Mouse (Mus musculus): ENCODE data around the gene Helz2. TPM values are rescaled to one million over a fixed set of nuclear protein-coding genes. Genes with fewer than 3 reads are reported as not detected.

The Helz2 gene
- polyA plus RNA-seq, 1 experiment = 67.3 TPM

- TF ChIP-seq CTCF (IDR thresholded peaks at IDR 0.05; ENCODE audit: extremely low read depth, insufficient read length, insufficient replicate concordance, low read depth, low read length) (no peak), POLR2A (IDR thresholded peaks at IDR 0.05; ENCODE audit: low read depth, low read length) (no peak)
- Histone ChIP-seq H3K27me3 (ENCODE audit: control insufficient read depth, insufficient read depth, low read length) (no peaks in the 10 kb centered on the region), H3K4me3 (ENCODE audit: low read depth, low read length) (no peak overlapping the region), H3K36me3 (ENCODE audit: control insufficient read depth, insufficient read depth, low read length) (peaks cover 46% of the 10 kb centered on the region), H3K27ac (ENCODE audit: insufficient read depth, low read depth, low read length) (no peak overlapping the region), H3K4me1 (ENCODE audit: control insufficient read depth, insufficient read depth, insufficient read length, low read length) (peaks cover 8% of the 10 kb centered on the region; the same call in 1 of the 2 replicates)
- 84% methylated on average over 1 of the region's 1 CpGs for WGBS
Measured at GRCm38 (mm10) chr2:181253248-181253647, 11.4 kb upstream of the Helz2 start.

- Histone ChIP-seq H3K4me3 (ENCODE audit: low read depth, low read length) (no peak overlapping the region), H3K4me1 (ENCODE audit: control insufficient read depth, insufficient read depth, insufficient read length, low read length) (peaks cover 8% of the 10 kb centered on the region; the same call in 1 of the 2 replicates), H3K36me3 (ENCODE audit: control insufficient read depth, insufficient read depth, low read length) (peaks cover 41% of the 10 kb centered on the region), H3K27ac (ENCODE audit: insufficient read depth, low read depth, low read length) (no peak overlapping the region), H3K27me3 (ENCODE audit: control insufficient read depth, insufficient read depth, low read length) (no peaks in the 10 kb centered on the region)
- TF ChIP-seq CTCF (IDR thresholded peaks at IDR 0.05; ENCODE audit: extremely low read depth, insufficient read length, insufficient replicate concordance, low read depth, low read length) (no peak), POLR2A (IDR thresholded peaks at IDR 0.05; ENCODE audit: low read depth, low read length) (no peak)
- WGBS = 87% methylated on average over 1 of the region's 1 CpGs
Measured at GRCm38 (mm10) chr2:181251841-181252240, 10.0 kb upstream of the Helz2 start.

GRCm38 (mm10) chr2:181249217-181249616 lies 7.4 kb upstream of the Helz2 start:
- no peak for TF ChIP-seq CTCF (IDR thresholded peaks at IDR 0.05; ENCODE audit: extremely low read depth, insufficient read length, insufficient replicate concordance, low read depth, low read length)
- no peak for TF ChIP-seq POLR2A (IDR thresholded peaks at IDR 0.05; ENCODE audit: low read depth, low read length)
- peak overlapping the region; percentile 64; the same call in 1 of the 2 replicates for H3K27ac ChIP-seq (ENCODE audit: insufficient read depth, low read depth, low read length)
- H3K4me1 ChIP-seq (ENCODE audit: control insufficient read depth, insufficient read depth, insufficient read length, low read length) = peaks cover 10% of the 10 kb centered on the region; the same call in 1 of the 2 replicates
- no peaks in the 10 kb centered on the region for H3K27me3 ChIP-seq (ENCODE audit: control insufficient read depth, insufficient read depth, low read length)
- H3K4me3 ChIP-seq (ENCODE audit: low read depth, low read length) = no peak overlapping the region
- peaks cover 22% of the 10 kb centered on the region for H3K36me3 ChIP-seq (ENCODE audit: control insufficient read depth, insufficient read depth, low read length)
- 30% methylated on average over 10 of the region's 10 CpGs for WGBS

GRCm38 (mm10) chr2:181245031-181245430 lies 3.2 kb upstream of the Helz2 start:
- 23% methylated on average over 2 of the region's 2 CpGs for WGBS
- H3K27ac ChIP-seq (ENCODE audit: insufficient read depth, low read depth, low read length) = no peak overlapping the region
- no peaks in the 10 kb centered on the region for H3K27me3 ChIP-seq (ENCODE audit: control insufficient read depth, insufficient read depth, low read length)
- H3K4me1 ChIP-seq (ENCODE audit: control insufficient read depth, insufficient read depth, insufficient read length, low read length) = peaks cover 24% of the 10 kb centered on the region
- H3K4me3 ChIP-seq (ENCODE audit: low read depth, low read length) = no peak overlapping the region
- peaks cover 6% of the 10 kb centered on the region for H3K36me3 ChIP-seq (ENCODE audit: control insufficient read depth, insufficient read depth, low read length)
- TF ChIP-seq CTCF (IDR thresholded peaks at IDR 0.05; ENCODE audit: extremely low read depth, insufficient read length, insufficient replicate concordance, low read depth, low read length) (no peak), POLR2A (IDR thresholded peaks at IDR 0.05; ENCODE audit: low read depth, low read length) (no peak)

GRCm38 (mm10) chr2:181243706-181244394 lies 2.0 kb upstream of the Helz2 start:
- Histone ChIP-seq H3K27ac (ENCODE audit: insufficient read depth, low read depth, low read length) (no peak overlapping the region), H3K4me3 (ENCODE audit: low read depth, low read length) (no peak overlapping the region), H3K27me3 (ENCODE audit: control insufficient read depth, insufficient read depth, low read length) (no peaks in the 10 kb centered on the region), H3K4me1 (ENCODE audit: control insufficient read depth, insufficient read depth, insufficient read length, low read length) (peaks cover 27% of the 10 kb centered on the region), H3K36me3 (ENCODE audit: control insufficient read depth, insufficient read depth, low read length) (peaks cover 12% of the 10 kb centered on the region)
- 55% methylated on average over 11 of the region's 11 CpGs for WGBS
- no peak for TF ChIP-seq CTCF (IDR thresholded peaks at IDR 0.05; ENCODE audit: extremely low read depth, insufficient read length, insufficient replicate concordance, low read depth, low read length)
- TF ChIP-seq POLR2A (IDR thresholded peaks at IDR 0.05; ENCODE audit: low read depth, low read length) = no peak

GRCm38 (mm10) chr2:181242314-181242665 lies 463 bp upstream of the Helz2 start:
- H3K27me3 ChIP-seq (ENCODE audit: control insufficient read depth, insufficient read depth, low read length) = no peaks in the 10 kb centered on the region
- no peak overlapping the region for H3K4me3 ChIP-seq (ENCODE audit: low read depth, low read length)
- 51% methylated on average over 3 of the region's 3 CpGs for WGBS
- H3K36me3 ChIP-seq (ENCODE audit: control insufficient read depth, insufficient read depth, low read length) = peaks cover 25% of the 10 kb centered on the region
- H3K27ac ChIP-seq (ENCODE audit: insufficient read depth, low read depth, low read length) = no peak overlapping the region
- peaks cover 31% of the 10 kb centered on the region for H3K4me1 ChIP-seq (ENCODE audit: control insufficient read depth, insufficient read depth, insufficient read length, low read length)
- TF ChIP-seq POLR2A (IDR thresholded peaks at IDR 0.05; ENCODE audit: low read depth, low read length) = no peak
- no peak for TF ChIP-seq CTCF (IDR thresholded peaks at IDR 0.05; ENCODE audit: extremely low read depth, insufficient read length, insufficient replicate concordance, low read depth, low read length)

GRCm38 (mm10) chr2:181240806-181241440 lies 904 bp downstream of the Helz2 start:
- no peaks in the 10 kb centered on the region for H3K27me3 ChIP-seq (ENCODE audit: control insufficient read depth, insufficient read depth, low read length)
- H3K4me1 ChIP-seq (ENCODE audit: control insufficient read depth, insufficient read depth, insufficient read length, low read length) = peaks cover 31% of the 10 kb centered on the region
- H3K36me3 ChIP-seq (ENCODE audit: control insufficient read depth, insufficient read depth, low read length) = peaks cover 34% of the 10 kb centered on the region
- peak overlapping the region; percentile 88 for H3K4me3 ChIP-seq (ENCODE audit: low read depth, low read length)
- TF ChIP-seq CTCF (IDR thresholded peaks at IDR 0.05; ENCODE audit: extremely low read depth, insufficient read length, insufficient replicate concordance, low read depth, low read length) (no peak), POLR2A (IDR thresholded peaks at IDR 0.05; ENCODE audit: low read depth, low read length) (no peak)
- WGBS = 85% methylated on average over 13 of the region's 13 CpGs
- peak overlapping the region; percentile 86 for H3K27ac ChIP-seq (ENCODE audit: insufficient read depth, low read depth, low read length)
